Mouse (Mus musculus) adrenal gland (tissue): Measurements from ENCODE around the gene Gm8356.
"Not testable (repeated sequence)": the region's sequence is repeated elsewhere in the genome, so short reads cannot be mapped to it uniquely, and the experiment has no call there.

Experiments used
- intact Hi-C: fragments of 180-260 bp; cut with DNase I; formaldehyde crosslinking; loops from one replicate; pipeline ENCODE4 v1.15.1; 2025
- long read RNA-seq, 2 experiments: library from polyadenylated mRNA; unstranded; transcript quantifications; one replicate each; pipeline ENCODE4 v2.0.0; 2020; ENCODE audit warnings: borderline replicate concordance in 1 of 2; ENCODE audit not compliant: insufficient replicate concordance in 1 of 2

Gene Gm8356
- long read RNA-seq, experiment 1: 0 reads
- long read RNA-seq, experiment 2: 0 reads

DNA sequence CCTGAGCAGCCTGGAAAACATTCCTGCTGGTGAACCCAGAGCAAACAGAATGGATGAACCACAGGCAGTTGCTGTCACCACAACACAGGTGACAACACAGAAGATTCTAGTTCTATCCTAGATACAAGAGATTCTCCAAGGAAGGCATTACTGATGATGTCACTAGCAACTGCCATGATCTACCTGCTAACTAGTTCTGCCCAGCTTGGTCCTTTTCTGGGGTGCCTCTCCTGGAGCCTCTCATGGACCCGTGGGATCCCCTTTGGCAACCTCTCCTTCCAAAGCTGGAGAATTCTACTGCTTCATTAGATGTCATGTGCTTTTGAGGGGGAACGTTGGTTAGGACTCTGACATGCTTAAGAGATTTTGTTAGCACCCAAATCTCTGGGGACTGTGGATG, at the start of gene Gm8356:
TSS of gene Gm8356 (minus strand) at position 101 of the 400 bp plus-strand sequence.
- intact Hi-C loops: not testable (repeated sequence)

DNA sequence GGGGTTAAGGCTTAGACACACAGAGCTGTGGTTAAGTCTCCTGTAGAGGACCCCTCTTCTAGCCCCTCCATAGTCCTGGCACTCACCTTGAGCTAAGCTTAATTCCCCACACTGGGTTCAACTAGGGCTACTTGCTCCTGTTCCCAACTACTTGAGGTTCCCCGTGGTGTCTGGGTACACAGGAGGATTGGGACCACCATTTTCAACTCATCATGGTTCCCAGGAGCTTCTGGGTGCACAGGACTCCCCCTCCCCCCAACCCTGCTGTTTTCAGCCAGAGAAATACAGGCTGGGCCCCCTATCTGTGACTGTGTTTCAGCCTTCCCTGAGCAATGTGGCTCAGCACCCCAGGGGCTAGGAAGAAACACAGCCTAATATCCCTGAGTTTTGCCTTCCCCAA, 50.8 kb downstream of the Gm8356 start:
- intact Hi-C loops: not testable (repeated sequence)

DNA sequence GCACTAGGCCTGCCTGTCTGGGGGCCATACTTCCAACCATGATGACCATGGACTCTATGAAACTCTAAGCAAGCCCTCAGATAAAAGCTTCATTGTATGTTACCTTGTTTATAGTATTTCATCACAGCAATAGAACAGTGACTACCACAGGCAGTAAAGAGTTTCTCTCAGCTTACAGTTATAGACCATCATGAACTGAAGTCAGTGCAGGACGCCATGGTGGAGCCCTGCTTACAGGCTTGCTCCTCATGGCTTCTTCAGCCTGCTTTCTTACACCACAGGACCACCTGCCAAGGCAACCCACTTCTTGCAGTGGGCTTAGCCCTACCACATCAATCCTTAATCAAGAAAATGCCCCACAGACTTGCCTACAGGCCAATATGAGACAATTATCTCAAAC, 51.5 kb downstream of the Gm8356 start:
- intact Hi-C loops: not testable (repeated sequence)

DNA sequence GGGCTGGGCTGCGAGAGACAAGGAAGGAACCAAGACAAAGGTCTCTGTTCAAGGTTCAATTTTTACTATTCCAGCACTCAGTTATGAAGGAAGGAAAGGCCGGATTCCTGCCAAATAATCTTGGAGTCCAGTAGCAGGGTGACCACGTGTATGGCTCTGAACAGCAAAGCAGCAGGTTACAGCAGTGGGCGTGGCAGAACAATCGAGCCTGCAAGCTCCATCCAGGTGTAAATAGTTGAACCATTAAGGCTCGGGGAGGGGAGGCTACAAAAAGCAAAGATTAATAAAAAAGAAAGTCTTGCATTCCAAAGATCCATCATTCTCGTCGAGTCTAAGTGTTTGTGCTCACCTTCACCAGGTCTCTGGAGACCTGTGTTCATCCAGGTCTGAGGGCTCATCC, 55.0 kb downstream of the Gm8356 start:
- intact Hi-C loops: not testable (repeated sequence)
